Mouse (Mus musculus) megakaryocyte-erythroid progenitor cell, adult 5-6 weeks (primary cell): ENCODE results near the gene Nolc1. TPM values are rescaled to one million over a fixed set of nuclear protein-coding genes. Genes with fewer than 3 reads are reported as not detected.
A peak's percentile ranks its signal among the peaks of the same experiment; 100 is the strongest.

ENCODE experiments used
- ATAC-seq: replicated peaks from 2 replicates; pipeline ENCODE4 v1.8.0; 2016; ENCODE audit warnings: mild to moderate bottlenecking, inconsistent platforms; ENCODE audit not compliant: severe bottlenecking, poor library complexity, low FRiP score, low TSS enrichment
- total RNA-seq, 2 experiments: library from RNA; stranded (forward) in 1 of 2; stranded (reverse) in 1 of 2; fragments of 200-1000, 215-1000 nt in 1 of 2; fragments of >200 nt in 1 of 2; fragmentation: Nextera tagmentation in 1 of 2; gene quantifications; 2 replicates each; pipeline ENCODE4 v1.2.3; 2014 to 2017

Nolc1 gene
- total RNA-seq, 2 experiments from 2014 or later: 170 to 318 TPM

GRCm38 (mm10) chr19:46041299-46041932 is 34.2 kb upstream of the Nolc1 start:
- ATAC-seq: no peak

DNA sequence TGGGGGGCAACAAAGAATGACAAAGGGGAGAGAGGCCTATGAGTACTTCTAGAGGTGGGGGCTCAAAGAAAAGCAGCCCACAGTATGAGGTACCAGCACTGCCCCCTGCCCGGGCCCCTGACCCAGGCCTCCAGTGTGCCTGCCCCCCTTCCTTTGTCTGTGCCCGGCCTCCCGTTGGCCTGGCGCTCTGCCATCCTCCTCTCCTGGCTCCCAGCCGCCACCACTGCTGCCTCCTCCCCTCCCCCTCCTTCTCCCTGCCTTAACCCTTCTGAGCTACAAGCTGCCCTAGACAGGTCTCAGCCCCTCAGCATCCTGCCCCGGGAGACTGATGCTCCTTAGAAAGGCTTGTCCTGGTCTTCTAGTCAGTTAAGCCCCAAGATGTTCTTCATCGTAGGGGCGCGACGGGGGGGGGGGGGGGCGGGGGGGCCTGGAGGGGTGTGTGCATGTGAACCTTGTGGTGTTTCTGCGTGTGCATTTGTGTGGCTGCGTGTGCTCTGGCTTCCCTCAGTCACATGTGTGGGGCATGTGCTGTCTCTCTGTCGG is 33.7 kb upstream of the Nolc1 start:
- ATAC-seq: peak; percentile 19

DNA sequence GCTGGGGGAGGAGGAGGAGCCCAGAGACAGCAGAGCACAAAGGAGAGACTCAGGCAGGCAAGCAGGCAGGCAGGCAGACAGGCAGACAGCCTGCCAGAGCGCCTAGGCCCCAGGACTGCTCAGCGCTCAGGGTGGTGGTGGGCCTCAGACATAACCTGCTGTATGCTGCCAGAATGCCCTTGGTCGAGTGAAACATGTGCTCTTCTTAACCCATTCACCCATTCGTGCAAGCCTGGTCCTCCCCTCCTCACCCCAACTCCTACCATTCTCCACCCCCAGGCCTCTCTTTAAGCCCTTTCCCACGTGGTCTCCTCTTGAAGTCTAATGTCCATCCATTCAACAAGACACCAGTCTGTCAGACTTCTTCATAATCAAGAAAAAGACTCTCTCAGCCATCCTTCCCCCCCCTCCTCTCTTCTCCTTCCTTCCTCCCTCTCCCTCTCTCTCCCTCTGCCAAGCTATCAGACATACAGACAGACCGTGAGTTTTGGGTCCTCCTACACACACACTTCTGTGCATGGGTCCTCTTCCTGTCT is 33.1 kb upstream of the Nolc1 start:
- ATAC-seq: no peak

- no peak for ATAC-seq
These were observed 32.3 kb upstream of the Nolc1 start for GRCm38 (mm10) chr19:46043380-46043779.

- ATAC-seq: no peak
These were observed 31.2 kb upstream of the Nolc1 start, which contains the start of gene Pprc1 for GRCm38 (mm10) chr19:46044271-46044992. TSS of gene Pprc1 (plus strand) at chr19:46044886.

DNA sequence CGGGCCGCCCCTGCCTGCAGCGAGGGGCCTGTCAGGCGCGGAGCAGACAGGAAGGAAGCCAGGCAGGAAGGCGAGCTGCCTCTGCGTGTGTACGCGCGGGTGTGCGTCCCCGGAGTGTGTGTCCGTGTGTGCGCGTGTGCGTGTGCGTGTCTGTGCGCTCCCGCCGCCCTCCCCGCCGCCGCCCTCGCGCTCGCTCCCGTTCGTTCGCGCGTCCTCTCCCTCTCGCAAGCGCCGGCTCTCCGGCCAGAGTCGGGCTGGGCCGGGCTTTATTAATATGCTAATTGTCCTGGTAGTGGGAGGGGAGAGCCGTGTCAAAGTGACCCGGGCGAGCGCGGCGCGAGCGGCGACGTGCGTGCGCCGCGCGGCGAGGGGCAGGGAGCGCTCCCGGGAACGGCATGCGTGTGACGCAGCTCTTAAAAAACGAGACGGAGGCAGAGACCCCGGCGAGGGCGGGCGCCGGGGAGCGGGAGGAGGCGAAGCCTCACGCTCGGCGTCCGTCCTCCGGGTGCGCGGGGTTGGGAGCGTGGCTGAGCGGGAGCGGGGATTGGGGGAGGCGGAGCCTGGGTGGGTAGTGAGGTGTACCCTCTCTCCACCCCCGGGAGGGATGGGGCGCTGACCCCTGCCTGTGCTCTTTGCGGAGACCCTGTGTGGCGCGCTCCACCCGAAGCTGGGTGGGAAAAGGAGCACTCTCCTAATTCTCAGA is 30.5 kb upstream of the Nolc1 start, which contains the start of gene Ldb1:
Ldb1 (minus strand) TSS at position 222 of the 703 bp plus-strand sequence.
- no peak for ATAC-seq

DNA sequence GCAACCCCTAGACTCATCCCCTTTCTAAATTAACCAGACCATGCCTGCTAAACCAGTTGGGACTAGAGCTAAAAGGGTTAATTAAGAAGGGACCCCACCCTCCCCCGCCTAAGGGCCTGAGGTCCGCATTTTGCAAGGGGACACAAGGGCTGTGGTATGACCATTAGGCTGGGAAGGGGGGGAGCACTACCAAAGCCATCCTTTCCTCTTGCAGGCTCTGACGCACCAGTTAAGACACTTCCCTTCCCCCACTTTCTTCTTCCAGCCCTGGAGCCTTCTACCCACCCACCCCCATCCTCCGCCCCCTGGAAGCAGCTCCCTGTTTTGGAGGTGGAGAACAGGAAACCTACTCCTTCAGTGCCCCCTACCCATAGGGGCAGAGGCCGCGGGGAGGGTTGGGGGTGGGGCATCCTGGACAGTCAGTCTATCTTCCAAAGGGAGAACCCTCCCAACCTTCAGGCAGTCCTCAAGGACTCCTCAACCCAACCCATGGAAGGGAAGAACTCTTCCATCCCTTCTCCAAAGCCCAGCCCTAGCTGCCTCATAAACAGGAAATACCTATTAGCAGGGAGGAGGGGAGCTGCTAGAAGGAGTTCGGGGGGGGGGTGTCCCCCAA is 29.9 kb upstream of the Nolc1 start:
- ATAC-seq: no peak

GRCm38 (mm10) chr19:46046621-46047025 is 29.0 kb upstream of the Nolc1 start:
- no peak; the same call in 1 of the 2 replicates for ATAC-seq

GRCm38 (mm10) chr19:46047426-46047825 is 28.2 kb upstream of the Nolc1 start:
- ATAC-seq: no peak

GRCm38 (mm10) chr19:46049129-46049528 is 26.5 kb upstream of the Nolc1 start:
- no peak for ATAC-seq

DNA sequence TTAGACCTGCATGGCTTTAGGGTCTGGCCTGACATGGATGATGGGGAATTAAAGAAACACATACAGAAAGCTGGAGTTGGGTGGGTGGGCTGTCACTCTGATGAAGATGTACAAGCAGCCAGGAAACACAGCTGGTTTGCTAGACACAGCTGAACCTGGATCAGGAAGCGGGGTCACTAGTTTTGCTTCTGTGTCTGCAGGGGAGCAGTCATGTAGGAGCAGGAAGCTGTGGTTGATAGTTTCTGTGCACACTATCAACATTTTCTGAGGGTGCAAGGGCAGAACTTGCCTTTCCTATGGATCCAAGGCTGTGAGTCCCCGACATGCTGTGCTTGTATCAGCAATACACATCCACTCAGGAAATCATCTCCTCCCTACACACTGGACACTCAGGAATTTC is 25.2 kb upstream of the Nolc1 start:
- ATAC-seq: no peak

DNA sequence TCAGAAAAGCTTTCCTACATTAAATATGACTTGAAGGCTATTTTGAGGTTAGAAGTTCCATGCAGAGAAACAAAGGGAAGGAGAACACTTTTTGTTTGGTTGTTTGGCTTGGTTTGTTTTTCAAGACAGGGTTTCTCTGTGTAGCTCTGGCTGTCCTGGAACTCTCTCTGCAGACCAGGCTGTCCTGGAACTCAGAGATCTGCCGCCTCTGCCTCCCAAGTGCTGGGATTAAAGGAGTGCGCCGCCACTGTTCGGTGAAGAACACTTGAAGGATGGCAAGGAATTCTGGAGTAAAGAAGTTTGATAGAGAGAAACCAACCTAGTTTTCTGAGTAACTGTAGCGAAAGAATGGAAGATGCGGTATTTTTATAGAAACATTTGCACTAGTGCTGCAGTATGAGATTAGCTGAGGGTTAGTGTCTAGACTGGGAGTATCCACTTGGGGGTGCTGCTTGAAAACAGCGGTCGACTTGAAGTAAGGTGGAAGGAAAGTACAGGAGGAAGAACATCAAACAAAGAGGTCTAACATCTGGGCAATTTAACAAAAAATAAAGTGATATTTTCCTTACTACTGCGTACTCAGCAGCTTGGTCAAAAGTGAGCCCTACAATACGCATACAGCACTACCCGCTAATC is 19.8 kb upstream of the Nolc1 start:
- ATAC-seq: peak; percentile 77

GRCm38 (mm10) chr19:46056388-46056946 is 19.2 kb upstream of the Nolc1 start:
- ATAC-seq: peak; percentile 91

DNA sequence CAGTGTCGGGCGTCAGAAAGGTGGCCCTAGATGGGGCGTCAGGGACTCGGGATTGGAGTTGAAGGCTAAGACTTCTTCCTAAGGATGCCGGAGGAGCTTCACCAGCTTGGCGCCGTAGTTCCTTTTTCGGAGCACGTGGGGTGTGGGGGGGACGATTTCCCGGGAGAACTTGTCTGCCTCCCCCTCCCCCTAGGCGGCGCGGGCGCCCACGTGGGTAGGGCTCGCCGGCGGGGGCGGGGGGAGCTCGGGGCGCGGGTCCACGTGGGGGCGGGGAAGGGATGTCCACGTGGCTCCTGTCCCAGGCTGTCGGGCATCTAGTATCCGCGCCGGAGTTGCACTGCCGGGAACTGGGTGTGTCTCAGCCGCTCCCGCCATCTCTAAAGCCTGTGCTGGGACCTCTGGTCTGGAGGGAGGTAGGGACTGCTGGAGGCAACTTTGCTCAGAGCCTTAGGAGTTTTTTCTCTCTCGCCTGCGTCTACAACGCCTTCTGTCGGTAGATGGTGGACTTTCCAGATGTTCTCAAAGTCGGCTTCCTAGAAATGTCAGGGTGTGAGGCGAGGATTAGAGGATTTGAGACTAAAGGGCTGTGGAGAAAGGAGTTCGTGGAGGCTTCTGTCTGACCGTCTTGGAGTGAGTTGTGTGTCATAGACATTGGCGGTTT is 18.6 kb upstream of the Nolc1 start:
- peak; percentile 58 for ATAC-seq

DNA sequence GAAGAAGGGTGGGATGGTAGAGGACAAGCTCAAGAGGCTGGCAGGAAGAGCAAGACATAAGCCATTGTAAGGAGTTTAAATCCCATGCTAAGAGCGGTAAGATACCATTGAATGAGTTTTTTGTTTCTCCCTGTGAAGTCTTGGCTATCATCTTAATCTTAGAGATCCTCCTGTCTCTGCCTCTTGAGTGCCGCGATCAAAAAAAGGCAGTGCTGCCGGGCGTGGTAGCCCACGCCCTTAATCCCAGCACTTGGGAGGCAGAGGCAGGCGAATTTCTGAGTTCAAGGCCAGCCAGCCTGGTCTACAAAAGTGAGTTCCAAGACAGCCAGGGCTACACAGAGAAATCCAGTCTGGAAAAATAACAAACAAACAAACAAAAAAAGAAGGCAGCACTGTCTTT is 17.2 kb upstream of the Nolc1 start:
- no peak for ATAC-seq

DNA sequence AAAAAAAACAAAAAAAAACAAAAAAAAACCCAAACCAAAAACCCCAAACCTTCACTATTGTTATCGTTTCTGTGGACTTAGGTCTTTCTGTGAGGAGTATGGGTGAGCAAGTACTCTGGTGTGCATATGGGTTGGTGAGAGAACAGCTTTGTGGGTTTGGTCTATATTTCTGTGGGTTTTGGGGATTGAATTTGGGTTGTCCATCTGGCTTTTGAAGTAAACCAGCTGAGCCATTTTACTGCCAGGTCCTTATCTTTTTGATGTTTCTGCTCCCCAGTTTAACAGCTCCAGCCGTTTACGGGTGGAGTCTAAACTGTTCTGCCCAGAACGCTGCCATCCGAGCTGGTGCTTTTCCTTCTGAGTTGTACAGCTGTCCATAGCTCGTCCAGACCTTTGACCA is 14.8 kb upstream of the Nolc1 start:
- ATAC-seq: peak; percentile 28

DNA sequence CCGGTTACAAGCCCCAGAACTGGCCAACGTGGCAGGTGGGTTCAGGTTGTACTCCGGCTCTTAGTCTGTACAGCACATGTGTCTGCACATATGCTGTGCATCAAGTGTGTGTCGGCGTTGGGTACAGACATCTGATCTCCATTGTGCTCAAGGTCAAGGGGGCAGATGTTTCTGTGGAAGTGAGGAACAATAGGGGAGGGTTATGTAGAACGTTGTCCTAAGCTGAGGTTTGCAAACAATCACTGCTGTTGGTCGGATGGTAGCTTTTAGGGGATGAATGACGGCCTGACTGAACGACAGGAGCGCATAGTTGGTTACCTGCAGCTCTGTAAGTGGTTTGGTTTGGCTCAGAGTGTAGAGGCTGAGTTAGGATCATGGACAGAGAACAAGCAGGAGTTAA is 7.6 kb upstream of the Nolc1 start:
- no peak for ATAC-seq

DNA sequence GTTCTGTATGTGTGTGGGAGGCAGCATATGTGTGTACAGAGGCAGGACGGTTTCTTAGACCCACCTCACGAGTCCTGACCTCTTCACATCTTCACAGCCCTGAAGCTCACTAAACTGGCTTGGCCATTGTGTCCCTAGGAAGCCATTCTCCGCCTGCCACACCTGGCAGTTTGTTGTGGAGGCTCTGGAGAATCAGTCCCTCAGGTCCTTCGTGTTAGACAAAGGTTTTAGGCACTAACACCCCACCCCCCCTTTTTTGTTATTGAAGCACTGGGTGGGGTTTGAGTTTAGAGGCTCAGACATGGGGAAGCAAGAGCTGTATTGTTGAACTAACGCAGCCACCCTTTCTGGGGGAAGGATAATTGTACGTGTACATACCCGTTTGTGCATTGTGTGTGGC is 2.4 kb upstream of the Nolc1 start:
- ATAC-seq: no peak
